Mouse (Mus musculus): ENCODE data around the gene Snx4. TPM values are rescaled to one million over a fixed set of nuclear protein-coding genes. Genes with fewer than 3 reads are reported as not detected.

Gene Snx4
- total RNA-seq, 2 experiments from 2014 or later, result 43.9 to 56.5 TPM

GRCm38 (mm10) chr16:33267616-33268253 lies 16.5 kb downstream of the Snx4 start:
- DNase-seq, result no peak

GRCm38 (mm10) chr16:33271824-33272223 lies 20.6 kb downstream of the Snx4 start:
- DNase-seq, result no peak

DNA sequence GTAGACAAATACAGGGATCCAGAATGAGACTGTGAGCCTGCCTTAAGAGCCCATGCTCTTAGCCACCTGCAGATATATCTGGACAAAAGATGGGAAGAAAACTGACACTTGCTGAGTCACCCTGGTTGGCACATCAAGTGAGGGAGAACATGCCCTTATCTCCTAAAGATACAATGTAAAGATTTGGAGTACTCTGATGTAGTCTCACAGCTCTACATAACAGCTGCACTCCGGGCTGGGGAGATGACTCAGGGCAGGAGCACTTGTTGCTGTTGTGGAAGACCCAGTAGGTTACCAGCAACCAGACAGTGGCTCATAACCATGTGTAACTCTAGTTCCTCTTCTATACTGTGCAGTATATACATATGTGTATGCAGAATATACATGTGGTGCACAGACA lies 31.8 kb downstream of the Snx4 start:
- no peak for DNase-seq

DNA sequence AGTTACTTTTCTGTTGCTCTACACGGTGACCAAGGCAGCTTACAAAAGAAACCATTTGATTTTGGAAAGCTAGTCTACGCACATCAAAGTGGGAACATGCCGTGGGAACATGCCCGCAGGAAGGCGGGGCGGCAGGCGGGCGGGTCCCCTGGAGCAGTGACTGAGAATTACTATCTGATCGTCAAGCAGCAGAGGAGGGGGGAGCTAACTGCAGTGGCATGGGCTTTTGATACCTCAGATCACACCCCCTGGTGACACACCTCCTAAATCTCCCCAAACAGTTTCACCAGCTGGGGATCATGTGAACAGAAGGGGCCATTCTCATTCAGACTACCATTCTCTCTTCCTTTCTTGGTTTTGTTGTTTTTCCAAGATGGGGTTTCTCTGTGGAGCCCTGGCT lies 37.3 kb downstream of the Snx4 start:
- no peak for DNase-seq

- DNase-seq, result no peak
These were observed 38.7 kb downstream of the Snx4 start for GRCm38 (mm10) chr16:33289981-33290380.

- DNase-seq, result no peak
These were observed 41.0 kb downstream of the Snx4 start for GRCm38 (mm10) chr16:33292241-33292640.

GRCm38 (mm10) chr16:33294681-33295080 lies 43.4 kb downstream of the Snx4 start:
- DNase-seq, result no peak

DNA sequence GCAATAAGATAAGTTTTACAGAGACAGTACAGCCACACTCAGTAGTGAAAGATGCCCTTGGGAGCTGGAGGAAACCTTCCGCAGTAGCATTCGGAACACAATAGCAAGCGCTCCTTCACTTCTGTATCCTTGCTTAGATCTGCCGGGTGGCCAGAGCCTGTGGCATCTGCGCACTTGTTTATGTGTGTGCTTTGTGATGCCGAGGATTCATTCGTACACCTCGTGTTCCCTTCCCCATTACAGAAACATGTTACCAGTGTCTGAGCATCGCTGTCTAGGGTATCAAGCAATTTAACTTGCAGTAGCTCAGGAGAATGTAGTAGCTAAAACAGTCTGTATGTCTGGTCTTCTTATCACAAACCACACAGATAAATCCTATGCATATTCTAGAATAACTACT lies 44.1 kb downstream of the Snx4 start:
- no peak for DNase-seq

- no peak for DNase-seq
These were observed 46.3 kb downstream of the Snx4 start for GRCm38 (mm10) chr16:33297493-33297892.

DNA sequence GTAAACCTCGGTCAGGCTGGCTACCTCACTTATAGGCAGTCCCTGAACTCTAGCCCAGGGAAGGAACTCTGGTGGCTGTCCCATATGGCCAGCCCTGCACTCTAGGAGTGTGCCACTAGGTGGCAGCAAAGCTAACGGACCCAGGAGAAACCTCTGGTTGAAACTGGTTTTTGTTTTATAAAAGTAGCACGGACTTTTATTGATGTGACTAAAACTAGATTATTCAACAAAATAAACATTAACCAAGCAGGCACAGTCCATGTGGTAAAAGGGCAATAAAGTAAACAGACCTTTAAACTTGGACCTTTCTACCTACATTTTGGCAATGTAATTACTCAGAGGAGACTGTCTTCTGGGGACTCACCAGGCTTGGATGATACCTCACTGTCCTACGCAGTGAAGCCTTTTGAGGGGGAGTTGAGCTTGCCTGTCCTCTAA lies 55.4 kb downstream of the Snx4 start:
- DNase-seq, result peak; percentile 79 to 83

GRCm38 (mm10) chr16:33307761-33308160 lies 56.5 kb downstream of the Snx4 start:
- no peak for DNase-seq

DNA sequence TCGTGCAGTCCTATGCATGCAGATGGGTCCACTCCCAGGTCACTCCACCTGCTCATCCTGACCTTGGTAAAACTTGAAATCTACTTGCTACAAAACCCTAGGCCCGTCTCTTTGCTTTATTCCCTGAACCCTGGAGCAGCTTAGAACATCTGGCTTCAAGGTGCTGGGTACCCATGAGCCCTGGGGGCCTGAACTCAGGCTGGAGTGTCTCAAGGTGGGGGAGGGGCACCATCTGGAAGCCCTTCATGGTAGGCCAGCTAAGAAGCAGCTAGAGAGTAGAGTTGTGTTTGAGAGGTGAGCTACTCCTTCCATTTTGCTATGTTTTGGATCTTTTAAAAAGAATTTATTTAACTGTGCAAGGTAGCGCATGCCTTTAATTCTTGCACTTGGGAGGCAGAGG lies 57.8 kb downstream of the Snx4 start:
- no peak for DNase-seq

DNA sequence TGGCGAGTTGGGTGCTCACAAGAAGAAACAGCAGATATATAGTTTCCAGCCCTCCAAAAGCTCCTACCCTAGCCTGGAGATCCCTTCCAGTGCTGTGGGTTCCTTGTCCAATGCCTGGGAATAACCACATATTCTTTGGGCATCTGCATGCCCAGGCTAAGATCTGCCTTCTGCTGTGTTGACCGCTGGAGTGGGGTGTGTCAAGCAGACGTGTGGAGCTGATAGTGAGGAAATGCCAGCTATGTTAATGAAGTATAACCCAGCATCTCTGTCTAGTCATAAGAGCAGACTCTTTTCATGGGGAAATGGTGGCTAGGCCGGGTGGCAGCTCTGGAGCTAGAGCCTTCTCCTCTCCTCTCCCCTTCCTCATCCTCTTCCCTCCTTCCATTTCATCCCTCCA lies 64.4 kb downstream of the Snx4 start:
- no peak for DNase-seq

- no peak for DNase-seq
These were observed 66.4 kb downstream of the Snx4 start for GRCm38 (mm10) chr16:33317646-33318045.

GRCm38 (mm10) chr16:33318059-33318458 lies 66.8 kb downstream of the Snx4 start:
- DNase-seq, result no peak

- no peak for DNase-seq
These were observed 74.6 kb downstream of the Snx4 start for GRCm38 (mm10) chr16:33325704-33326455.

DNA sequence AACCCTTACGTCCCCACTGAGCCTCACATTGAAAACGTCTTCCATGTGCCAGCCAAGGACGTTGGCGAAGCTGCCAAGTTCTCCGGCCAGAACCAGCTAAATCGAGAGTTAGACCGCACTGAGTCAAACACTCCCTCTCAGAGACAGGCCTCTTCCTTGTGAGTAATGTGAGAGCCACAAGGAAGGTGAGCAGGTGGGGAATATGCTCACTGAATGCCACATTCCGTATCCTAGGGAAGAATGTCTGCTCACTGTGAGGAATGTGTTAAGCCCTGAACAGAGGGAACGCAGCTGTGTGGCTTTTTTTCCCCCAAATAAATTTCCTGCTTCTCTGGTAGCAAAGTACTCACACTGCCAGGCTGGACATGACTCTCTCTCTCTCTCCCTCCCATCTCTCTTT lies 75.3 kb downstream of the Snx4 start:
- no peak for DNase-seq

DNA sequence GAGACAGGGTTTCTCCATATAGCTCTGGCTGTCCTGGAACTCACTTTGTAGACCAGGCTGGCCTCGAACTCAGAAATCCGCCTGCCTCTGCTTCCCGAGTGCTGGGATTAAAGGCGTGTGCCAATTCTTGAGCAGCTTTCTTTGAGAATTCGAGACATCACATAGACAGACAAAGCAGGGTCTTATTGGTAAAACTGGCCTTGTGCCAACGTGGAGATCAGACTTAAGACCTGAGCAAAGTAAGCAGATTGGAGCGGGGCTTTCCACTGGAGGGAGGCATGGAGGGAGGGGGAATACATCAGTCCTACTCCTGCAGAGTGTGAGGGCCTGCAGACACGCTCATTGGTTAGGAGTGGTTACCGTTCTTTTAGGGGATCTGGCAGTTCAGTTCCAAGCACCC lies 75.9 kb downstream of the Snx4 start:
- no peak for DNase-seq

GRCm38 (mm10) chr16:33333015-33333414 lies 81.8 kb downstream of the Snx4 start:
- no peak for DNase-seq

DNA sequence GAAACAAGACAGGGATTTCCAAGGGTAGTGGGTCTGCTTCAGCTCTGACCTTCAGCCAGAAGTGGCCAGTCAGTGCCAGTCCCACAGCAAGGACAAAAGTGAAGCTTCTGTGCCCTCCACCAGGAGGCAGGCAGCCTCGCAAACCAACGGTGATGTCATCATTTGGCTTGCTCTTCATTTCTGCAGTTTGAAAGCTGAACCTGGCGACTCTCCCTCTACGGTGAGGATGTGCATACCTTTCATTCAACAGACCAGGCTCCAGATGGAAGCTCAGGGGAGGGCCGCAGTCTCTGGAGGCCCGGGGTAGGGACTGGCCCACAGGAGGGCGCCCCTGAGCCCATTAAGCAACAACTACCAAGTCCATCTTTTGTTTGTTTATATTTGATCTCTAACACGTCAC lies 85.9 kb downstream of the Snx4 start:
- peak; percentile 72 to 75 for DNase-seq

- no peak for DNase-seq
These were observed 86.4 kb downstream of the Snx4 start for GRCm38 (mm10) chr16:33337681-33338080.

DNA sequence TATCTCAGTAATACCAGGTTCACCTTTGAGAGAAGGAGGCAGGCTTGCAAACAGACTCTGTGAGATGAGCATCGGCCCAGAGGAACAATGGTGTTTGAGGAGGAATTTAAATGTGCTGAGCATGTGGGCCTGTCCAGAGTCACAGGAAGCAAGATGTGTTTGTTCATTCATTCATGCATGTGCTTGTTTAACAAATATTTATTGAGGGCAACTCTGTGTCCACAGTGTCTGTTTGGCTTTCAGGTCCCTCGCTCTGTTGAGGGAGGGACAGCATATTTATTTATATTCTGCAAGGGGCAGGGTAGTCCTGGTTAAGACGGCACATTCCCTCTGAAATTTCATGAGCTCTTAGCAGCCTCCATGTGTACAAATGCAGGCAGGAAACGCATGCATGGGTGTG lies 87.2 kb downstream of the Snx4 start:
- DNase-seq, result no peak

- no peak for DNase-seq
These were observed 88.2 kb downstream of the Snx4 start for GRCm38 (mm10) chr16:33339476-33339875.

GRCm38 (mm10) chr16:33342356-33342755 lies 91.1 kb downstream of the Snx4 start:
- DNase-seq, result no peak
